ENCODE assay signal across 16 mouse cellular contexts in the genomic region with DNA sequence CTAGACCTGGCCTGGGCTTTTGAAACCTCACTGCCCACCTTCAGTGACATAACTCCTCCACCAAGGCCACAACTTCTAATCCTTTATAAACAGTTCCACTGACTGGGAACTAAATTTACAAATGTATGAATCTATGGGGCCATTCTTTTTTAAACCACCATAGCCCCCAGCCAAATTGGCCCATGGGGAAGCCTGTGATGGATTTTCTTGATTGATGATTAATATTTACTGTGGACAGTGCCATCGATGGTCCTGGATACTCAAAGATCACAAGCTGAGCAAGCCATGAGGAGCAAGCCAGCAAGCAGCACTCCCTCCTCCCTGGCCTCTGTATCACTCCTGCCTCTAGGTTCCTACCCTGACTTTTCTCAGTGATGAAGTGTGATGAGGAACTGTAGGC.
"Had no signal": no experiment of that assay in that cellular context is flagged by ENCODE, and none has a peak within 500 bp of the region (broad histone marks: within the 10 kb centered on the region; RNA-seq: fewer than 3 reads in every experiment).

No protein-coding gene starts in this region.

- H3K4me3 ChIP-seq: neural tube, embryonic 13.5 days; neural tube, embryonic 15.5 days; stomach, embryonic 15.5 days had no signal

- H3K4me1 ChIP-seq: stomach, embryonic 15.5 days had no signal

- H3K36me3 ChIP-seq: neural tube, embryonic 13.5 days; neural tube, embryonic 15.5 days; stomach, embryonic 15.5 days had no signal

- H3K27ac ChIP-seq: stomach, embryonic 15.5 days; stomach, postnatal 0 days had no signal

- H3K4me2 ChIP-seq: neural tube, embryonic 13.5 days; neural tube, embryonic 15.5 days; stomach, embryonic 15.5 days had no signal

- H3K9ac ChIP-seq: neural tube, embryonic 13.5 days; neural tube, embryonic 15.5 days; stomach, embryonic 15.5 days had no signal

- H3K9me3 ChIP-seq: neural tube, embryonic 13.5 days; neural tube, embryonic 15.5 days; stomach, embryonic 15.5 days had no signal

- H3K27me3 ChIP-seq: neural tube, embryonic 13.5 days; neural tube, embryonic 15.5 days; stomach, embryonic 15.5 days had no signal

- DNase-seq: retina, postnatal 1 day; right cerebral cortex, adult 18-20 months; right cerebral cortex, postnatal 14 days; right cerebral cortex, postnatal 25 days; right cerebral cortex, postnatal 4 days; spleen, adult 18-20 months; thymus, adult 18-20 months; thymus, adult 2 months; thymus, postnatal 14 days; thymus, postnatal 25 days; thymus, postnatal 36 days; thymus, postnatal 4 days had no signal
